Mouse (Mus musculus): ENCODE measurements around the gene Kdm6b. TPM values are rescaled to one million over a fixed set of nuclear protein-coding genes. Genes with fewer than 3 reads are reported as not detected.

Kdm6b gene
- polyA plus RNA-seq, 1 experiment, result 14.0 TPM

- H3K4me3 ChIP-seq (replicated peaks; ENCODE audit: insufficient read depth, low read depth, low read length), result no peak overlapping the region
- WGBS, result 61% methylated on average over 6 of the region's 6 CpGs
- H3K4me1 ChIP-seq (ENCODE audit: control insufficient read depth, insufficient read depth, low read length), result no peaks in the 10 kb centered on the region
- no peak overlapping the region for H3K27ac ChIP-seq (ENCODE audit: insufficient read depth, low read length)
- TF ChIP-seq CTCF (IDR thresholded peaks at IDR 0.05; ENCODE audit: borderline replicate concordance, insufficient read depth, low read depth, low read length), result no peak
- no peak for TF ChIP-seq POLR2A (IDR thresholded peaks at IDR 0.05; ENCODE audit: borderline replicate concordance, insufficient read depth, low read length)
- no peaks in the 10 kb centered on the region for H3K27me3 ChIP-seq (ENCODE audit: control insufficient read depth, insufficient read depth, low read length)
- no peak for DNase-seq
Measured at GRCm38 (mm10) chr11:69423885-69424284, 10.4 kb upstream of the Kdm6b start.

- Histone ChIP-seq H3K27me3 (ENCODE audit: control insufficient read depth, insufficient read depth, low read length) (no peaks in the 10 kb centered on the region), H3K4me1 (ENCODE audit: control insufficient read depth, insufficient read depth, low read length) (no peaks in the 10 kb centered on the region), H3K27ac (ENCODE audit: insufficient read depth, low read length) (no peak overlapping the region), H3K4me3 (replicated peaks; ENCODE audit: insufficient read depth, low read depth, low read length) (no peak overlapping the region)
- DNase-seq, result no peak
- 88% methylated on average over 10 of the region's 10 CpGs for WGBS
- TF ChIP-seq POLR2A (IDR thresholded peaks at IDR 0.05; ENCODE audit: borderline replicate concordance, insufficient read depth, low read length) (no peak), CTCF (IDR thresholded peaks at IDR 0.05; ENCODE audit: borderline replicate concordance, insufficient read depth, low read depth, low read length) (no peak)
Measured at GRCm38 (mm10) chr11:69422842-69423241, 9.4 kb upstream of the Kdm6b start.

DNA sequence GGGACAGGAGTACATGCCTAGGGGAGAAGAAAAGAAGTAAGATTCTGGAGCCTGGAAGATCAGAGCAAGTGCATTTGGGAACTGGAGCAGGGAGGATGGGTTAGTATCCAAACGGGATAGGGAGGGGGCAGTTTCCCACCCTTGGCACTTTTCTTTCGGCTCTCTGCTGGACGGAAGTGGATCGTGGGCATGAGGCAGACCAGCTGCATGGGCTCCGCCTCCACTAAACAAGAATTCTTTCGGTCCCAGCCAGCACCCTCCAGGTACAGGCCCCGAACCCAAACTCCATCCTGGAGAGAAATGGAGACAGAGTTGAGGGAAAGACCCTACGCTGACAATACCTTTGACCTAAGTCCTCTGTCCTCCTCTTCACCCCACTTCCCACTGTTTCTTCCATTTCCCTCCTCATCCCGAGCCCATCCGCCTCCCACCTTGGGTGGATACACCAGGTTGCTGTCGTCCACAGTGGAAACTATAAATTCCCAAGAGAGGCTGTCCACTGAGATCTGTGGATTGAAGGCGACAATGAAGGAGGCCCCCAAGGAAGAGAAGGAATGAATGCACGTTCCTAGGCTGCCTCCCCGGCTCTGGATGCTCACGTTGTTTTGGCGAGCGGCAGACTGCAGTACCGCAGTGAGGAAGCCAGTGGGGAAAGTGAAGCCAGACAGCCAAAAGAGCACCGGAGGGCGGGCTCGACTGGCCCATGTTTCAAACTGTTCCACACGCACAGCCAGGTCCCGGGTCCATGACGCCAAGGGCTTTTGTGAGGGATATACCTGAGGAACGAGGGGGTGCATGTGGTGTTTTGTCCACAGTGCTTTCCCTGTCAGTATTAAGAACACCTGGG is 7.9 kb upstream of the Kdm6b start:
- H3K27me3 ChIP-seq (ENCODE audit: control insufficient read depth, insufficient read depth, low read length), result no peaks in the 10 kb centered on the region
- H3K4me3 ChIP-seq (replicated peaks; ENCODE audit: insufficient read depth, low read depth, low read length), result no peak overlapping the region
- H3K4me1 ChIP-seq (ENCODE audit: control insufficient read depth, insufficient read depth, low read length), result no peaks in the 10 kb centered on the region
- WGBS, result 29% methylated on average over 25 of the region's 25 CpGs
- DNase-seq, result no peak
- TF ChIP-seq CTCF (IDR thresholded peaks at IDR 0.05; ENCODE audit: borderline replicate concordance, insufficient read depth, low read depth, low read length), result no peak
- no peak for TF ChIP-seq POLR2A (IDR thresholded peaks at IDR 0.05; ENCODE audit: borderline replicate concordance, insufficient read depth, low read length)
- no peak overlapping the region for H3K27ac ChIP-seq (ENCODE audit: insufficient read depth, low read length)

GRCm38 (mm10) chr11:69420554-69421000 is 7.1 kb upstream of the Kdm6b start:
- no peak for DNase-seq
- TF ChIP-seq CTCF (IDR thresholded peaks at IDR 0.05; ENCODE audit: borderline replicate concordance, insufficient read depth, low read depth, low read length) (no peak), POLR2A (IDR thresholded peaks at IDR 0.05; ENCODE audit: borderline replicate concordance, insufficient read depth, low read length) (no peak)
- WGBS, result 29% methylated on average over 10 of the region's 10 CpGs
- peak overlapping the region; percentile 2 for H3K4me3 ChIP-seq (replicated peaks; ENCODE audit: insufficient read depth, low read depth, low read length)
- no peaks in the 10 kb centered on the region for H3K4me1 ChIP-seq (ENCODE audit: control insufficient read depth, insufficient read depth, low read length)
- no peak overlapping the region for H3K27ac ChIP-seq (ENCODE audit: insufficient read depth, low read length)
- H3K27me3 ChIP-seq (ENCODE audit: control insufficient read depth, insufficient read depth, low read length), result no peaks in the 10 kb centered on the region

DNA sequence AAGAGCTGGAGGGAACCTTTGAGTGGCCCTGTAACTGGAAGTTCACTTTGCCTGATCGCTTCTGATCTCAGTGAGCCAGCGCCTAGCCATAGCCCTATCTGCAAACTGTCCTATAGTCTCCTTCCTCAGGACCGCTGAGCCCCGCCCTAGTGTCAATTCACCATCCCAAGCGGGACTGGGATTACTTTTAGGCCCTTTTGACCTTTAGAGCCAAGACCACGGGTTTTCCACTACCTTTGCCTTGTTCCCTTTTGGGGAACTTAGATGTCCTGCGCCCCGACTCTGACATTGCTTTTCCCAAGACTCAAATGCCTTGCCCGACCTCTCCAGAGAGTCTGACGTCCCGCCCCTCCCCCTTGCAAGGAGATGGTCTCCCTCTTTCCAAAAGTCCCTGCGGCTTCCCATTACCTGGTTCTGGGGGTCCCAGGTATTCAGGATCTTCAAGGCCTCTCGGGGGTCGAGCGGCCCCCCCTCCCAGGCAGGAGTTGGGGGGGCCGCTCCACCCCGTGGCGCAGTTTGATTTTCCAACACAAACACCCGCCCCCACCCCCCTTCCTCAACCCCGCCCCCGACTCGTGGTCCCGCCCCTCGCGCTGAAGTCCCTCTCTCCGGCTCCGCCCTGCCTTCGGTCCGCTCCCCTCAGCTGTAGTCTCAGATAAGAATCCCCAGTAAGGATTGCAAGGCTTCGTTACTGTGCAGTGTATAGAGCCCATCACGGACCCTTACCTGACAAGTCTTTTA is 6.5 kb upstream of the Kdm6b start:
- H3K4me1 ChIP-seq (ENCODE audit: control insufficient read depth, insufficient read depth, low read length), result no peaks in the 10 kb centered on the region
- peak overlapping the region; percentile 20 for H3K4me3 ChIP-seq (replicated peaks; ENCODE audit: insufficient read depth, low read depth, low read length)
- H3K27ac ChIP-seq (ENCODE audit: insufficient read depth, low read length), result no peak overlapping the region
- WGBS, result 3% methylated on average over 31 of the region's 31 CpGs
- peak; percentile 48 to 55 for DNase-seq
- no peak for TF ChIP-seq POLR2A (IDR thresholded peaks at IDR 0.05; ENCODE audit: borderline replicate concordance, insufficient read depth, low read length)
- TF ChIP-seq CTCF (IDR thresholded peaks at IDR 0.05; ENCODE audit: borderline replicate concordance, insufficient read depth, low read depth, low read length), result no peak
- H3K27me3 ChIP-seq (ENCODE audit: control insufficient read depth, insufficient read depth, low read length), result no peaks in the 10 kb centered on the region

DNA sequence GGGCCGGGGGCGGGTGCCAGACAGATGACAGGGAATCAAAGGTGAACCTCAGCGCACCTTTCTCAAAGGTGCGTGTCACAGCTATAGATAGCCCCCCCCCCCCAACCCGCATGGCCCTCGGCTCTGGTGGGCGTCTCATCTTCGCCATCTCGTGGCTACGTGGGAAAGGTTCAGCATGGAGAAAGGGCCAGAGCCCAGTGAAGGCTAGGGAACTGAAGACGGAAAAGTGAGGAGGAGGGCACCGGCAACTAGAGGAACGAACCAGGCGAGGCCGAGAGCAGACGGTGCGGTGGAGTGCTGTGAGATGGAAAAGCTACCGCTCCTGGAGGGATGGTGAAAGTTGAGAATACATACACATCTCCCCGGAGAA is 6.0 kb upstream of the Kdm6b start:
- no peaks in the 10 kb centered on the region; the same call in 1 of the 2 replicates for H3K4me1 ChIP-seq (ENCODE audit: control insufficient read depth, insufficient read depth, low read length)
- no peaks in the 10 kb centered on the region for H3K27me3 ChIP-seq (ENCODE audit: control insufficient read depth, insufficient read depth, low read length)
- TF ChIP-seq CTCF (IDR thresholded peaks at IDR 0.05; ENCODE audit: borderline replicate concordance, insufficient read depth, low read depth, low read length) (peak; percentile 46; the same call in 1 of the 2 replicates), POLR2A (IDR thresholded peaks at IDR 0.05; ENCODE audit: borderline replicate concordance, insufficient read depth, low read length) (no peak)
- peak overlapping the region; percentile 2; the same call in 1 of the 2 replicates for H3K27ac ChIP-seq (ENCODE audit: insufficient read depth, low read length)
- WGBS, result under 1% methylated on average over 19 of the region's 19 CpGs
- H3K4me3 ChIP-seq (replicated peaks; ENCODE audit: insufficient read depth, low read depth, low read length), result peak overlapping the region; percentile 49
- peak in 1 of 2 experiments; percentile 47 for DNase-seq

DNA sequence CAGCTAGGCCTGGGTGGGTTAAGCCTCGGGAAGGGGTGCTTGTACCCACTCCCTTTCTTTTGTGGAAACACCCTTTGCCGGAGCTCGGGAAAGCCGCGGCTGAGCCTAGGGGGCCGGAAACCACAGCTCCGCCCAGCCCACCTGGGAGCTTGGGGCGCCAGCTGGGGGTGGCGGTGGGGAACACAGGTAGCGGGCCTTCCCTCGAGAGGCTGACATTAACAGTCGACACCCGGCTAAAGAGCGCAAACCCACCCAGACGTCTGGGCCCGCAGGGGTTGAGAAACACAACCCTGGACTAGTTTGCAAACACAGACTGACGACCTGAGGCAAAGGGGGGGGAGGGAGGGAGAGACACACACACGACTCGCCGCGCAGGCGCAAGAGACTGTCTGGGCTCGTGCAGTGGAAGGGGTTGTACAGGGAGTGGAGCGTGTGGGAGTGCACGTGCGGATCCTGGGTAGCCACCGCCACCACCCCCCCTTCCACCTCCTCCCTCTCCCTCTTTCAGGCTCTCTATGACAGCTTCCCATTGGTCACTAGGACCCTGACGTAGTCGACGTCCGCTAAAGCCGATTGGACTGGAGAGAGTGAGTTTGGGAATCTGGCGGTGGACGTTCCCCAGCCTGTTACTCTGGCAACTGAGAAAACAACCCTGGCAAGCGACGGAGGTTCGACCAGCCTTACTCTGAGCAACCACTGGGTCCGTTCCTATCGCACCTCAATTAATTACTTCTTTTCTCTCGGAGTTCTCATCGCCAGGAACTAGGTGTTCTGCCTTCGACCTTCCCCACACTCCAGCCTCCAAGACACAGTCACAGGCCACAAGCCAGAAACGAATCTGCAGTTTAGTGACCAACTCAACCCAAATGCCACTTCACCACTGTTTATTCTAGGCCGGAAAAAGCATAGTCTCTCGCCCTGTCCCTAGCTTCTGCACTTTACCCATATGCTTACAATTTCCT is 5.3 kb upstream of the Kdm6b start:
- Histone ChIP-seq H3K27me3 (ENCODE audit: control insufficient read depth, insufficient read depth, low read length) (no peaks in the 10 kb centered on the region), H3K4me1 (ENCODE audit: control insufficient read depth, insufficient read depth, low read length) (peaks cover 5% of the 10 kb centered on the region; the same call in 1 of the 2 replicates), H3K4me3 (replicated peaks; ENCODE audit: insufficient read depth, low read depth, low read length) (peak overlapping the region; percentile 78), H3K27ac (ENCODE audit: insufficient read depth, low read length) (peak overlapping the region; percentile 98)
- WGBS, result 1% methylated on average over 42 of the region's 45 CpGs
- TF ChIP-seq CTCF (IDR thresholded peaks at IDR 0.05; ENCODE audit: borderline replicate concordance, insufficient read depth, low read depth, low read length), result no peak
- peak; percentile 81 for TF ChIP-seq POLR2A (IDR thresholded peaks at IDR 0.05; ENCODE audit: borderline replicate concordance, insufficient read depth, low read length)
- DNase-seq, result peak; percentile 90 to 98

All from cerebellum, adult 2 months (tissue).